Mouse (Mus musculus) megakaryocyte, embryonic 14.5 days (primary cell): ENCODE measurements around the gene Tpm1.

Experiments
- FLI1 ChIP-seq: IDR thresholded peaks from 2 replicates; pipeline ENCODE4 v1.6.1; 2012; ENCODE audit warnings: low read length, inconsistent platforms, mixed read lengths
- GATA1 ChIP-seq: IDR thresholded peaks from 3 replicates; pipeline ENCODE4 v1.6.1; 2012; ENCODE audit warnings: mixed read lengths, low read length, inconsistent platforms, borderline replicate concordance

DNA sequence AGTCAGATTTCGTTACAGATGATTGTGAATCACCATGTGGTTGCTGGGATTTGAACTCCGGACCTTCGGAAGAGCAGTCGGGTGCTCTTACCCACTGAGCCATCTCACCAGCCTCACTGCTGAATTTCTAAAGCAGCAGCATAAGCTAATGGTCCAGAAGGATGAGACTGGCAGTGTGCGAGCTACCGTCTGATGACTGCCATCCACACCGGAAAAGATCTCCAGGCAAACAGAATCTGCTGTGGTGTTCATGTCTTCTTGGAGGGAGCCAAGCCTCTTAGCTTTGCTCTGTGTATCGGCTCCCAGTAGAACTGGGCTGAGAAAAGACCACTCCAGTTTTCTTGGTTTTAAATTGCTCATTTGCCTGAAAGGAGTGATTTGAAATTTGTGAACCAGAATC, 49.5 kb downstream of the Tpm1 start:
- TF ChIP-seq GATA1, result no peak
- TF ChIP-seq FLI1, result no peak
